Mouse (Mus musculus) liver, postnatal 0 days (tissue): ENCODE data around the gene Tmem240.

ENCODE experiments used
- CTCF ChIP-seq: sonication (generic); IDR thresholded peaks from 2 replicates; pipeline ENCODE4 v1.5.1; 2016; ENCODE audit warnings: antibody characterized with exemption, low read depth
- EP300 ChIP-seq: IDR thresholded peaks from 2 replicates; pipeline ENCODE4 v1.6.1; 2016; ENCODE audit warnings: antibody characterized with exemption, low read depth, mild to moderate bottlenecking

GRCm38 (mm10) chr4:155736421-155736820 lies 1.8 kb downstream of the Tmem240 start:
- TF ChIP-seq EP300 (no peak), CTCF (no peak)
